Mouse (Mus musculus) cerebral cortex, adult 2 months (tissue): ENCODE results near the gene Cxcl2.

Experiments used
- WGBS: fragments of 180-500 bp; shearing (Covaris S2); methylation state at CpG from one replicate; pipeline ENCODE4 v1.1.7; 2018; 5-methylcytosine and 5-hydroxymethylcytosine counted together

The Cxcl2 gene

GRCm38 (mm10) chr5:90903339-90904020, at the start of gene Cxcl2:
Gene Cxcl2 (plus strand): TSS chr5:90903871.
- 6% methylated on average over 22 of the region's 22 CpGs for WGBS

- WGBS, result 85% methylated on average over 7 of the region's 7 CpGs
These were observed 48.1 kb upstream of the Cxcl2 start for GRCm38 (mm10) chr5:90855308-90856230.

- 74% methylated on average over 5 of the region's 5 CpGs for WGBS
These were observed 46.2 kb upstream of the Cxcl2 start for GRCm38 (mm10) chr5:90857463-90857862.

GRCm38 (mm10) chr5:90858429-90858828, 45.2 kb upstream of the Cxcl2 start:
- WGBS, result 89% methylated on average over 2 of the region's 2 CpGs

- WGBS, result 81% methylated on average over 3 of the region's 3 CpGs
These were observed 44.6 kb upstream of the Cxcl2 start for GRCm38 (mm10) chr5:90859031-90859430.

- 77% methylated on average over 6 of the region's 6 CpGs for WGBS
These were observed 41.7 kb upstream of the Cxcl2 start for GRCm38 (mm10) chr5:90861876-90862375.

- WGBS, result 83% methylated on average over 7 of the region's 7 CpGs
These were observed 31.3 kb upstream of the Cxcl2 start for GRCm38 (mm10) chr5:90872377-90872776.

GRCm38 (mm10) chr5:90876045-90876444, 27.6 kb upstream of the Cxcl2 start:
- 78% methylated on average over 4 of the region's 4 CpGs for WGBS

GRCm38 (mm10) chr5:90876471-90877172, 27.0 kb upstream of the Cxcl2 start:
- WGBS, result 70% methylated on average over 8 of the region's 8 CpGs

- 83% methylated on average over 3 of the region's 3 CpGs for WGBS
These were observed 24.2 kb upstream of the Cxcl2 start for GRCm38 (mm10) chr5:90879307-90880014.

- 84% methylated on average over 7 of the region's 7 CpGs for WGBS
These were observed 23.3 kb upstream of the Cxcl2 start for GRCm38 (mm10) chr5:90880335-90880850.

- WGBS, result 76% methylated on average over 4 of the region's 4 CpGs
These were observed 22.6 kb upstream of the Cxcl2 start for GRCm38 (mm10) chr5:90881021-90881420.

GRCm38 (mm10) chr5:90881682-90882081, 22.0 kb upstream of the Cxcl2 start:
- WGBS, result 74% methylated on average over 5 of the region's 5 CpGs

- WGBS, result 81% methylated on average over 5 of the region's 5 CpGs
These were observed 21.5 kb upstream of the Cxcl2 start for GRCm38 (mm10) chr5:90882146-90882545.

GRCm38 (mm10) chr5:90884628-90885242, 18.9 kb upstream of the Cxcl2 start:
- WGBS, result 53% methylated on average over 2 of the region's 2 CpGs

GRCm38 (mm10) chr5:90888661-90889060, 15.0 kb upstream of the Cxcl2 start:
- WGBS, result 83% methylated on average over 5 of the region's 5 CpGs

GRCm38 (mm10) chr5:90890519-90891463, 12.9 kb upstream of the Cxcl2 start, which contains the start of gene Cxcl1:
Gene Cxcl1 (plus strand): TSS chr5:90891241.
- 8% methylated on average over 30 of the region's 30 CpGs for WGBS

GRCm38 (mm10) chr5:90891464-90891813, 12.2 kb upstream of the Cxcl2 start:
- 27% methylated on average over 10 of the region's 10 CpGs for WGBS

- 76% methylated on average over 8 of the region's 8 CpGs for WGBS
These were observed 9.4 kb upstream of the Cxcl2 start for GRCm38 (mm10) chr5:90894231-90894630.

GRCm38 (mm10) chr5:90897429-90897828, 6.2 kb upstream of the Cxcl2 start:
- WGBS, result 84% methylated on average over 3 of the region's 3 CpGs
